Mouse (Mus musculus) Muller cell, postnatal 12 days (primary cell): ENCODE results near the gene Prss28.
A peak's percentile ranks its signal among the peaks of the same experiment; 100 is the strongest.

Source experiments
- DNase-seq: peaks from one replicate; pipeline ENCODE4 v3.0.0-alpha.2; 2015; ENCODE audit errors: inconsistent ontology term

Gene Prss28

GRCm38 (mm10) chr17:25308346-25308745 is at the start of gene Prss28:
Gene Prss28, plus strand, starts transcription at chr17:25308646.
- DNase-seq = no peak

- no peak for DNase-seq
Observed at GRCm38 (mm10) chr17:25264453-25264852, 44.0 kb upstream of the Prss28 start.

GRCm38 (mm10) chr17:25270795-25271335 is 37.6 kb upstream of the Prss28 start:
- DNase-seq = no peak

- DNase-seq = peak; percentile 22
Observed at GRCm38 (mm10) chr17:25272326-25272725, 36.1 kb upstream of the Prss28 start.

- no peak for DNase-seq
Observed at GRCm38 (mm10) chr17:25272951-25273705, 35.3 kb upstream of the Prss28 start.

GRCm38 (mm10) chr17:25273706-25274501 is 34.5 kb upstream of the Prss28 start:
- DNase-seq = peak; percentile 100

GRCm38 (mm10) chr17:25274571-25275346 is 33.7 kb upstream of the Prss28 start, which contains the start of gene Ube2i:
Gene Ube2i, minus strand, starts transcription at chr17:25274622.
- DNase-seq = no peak

GRCm38 (mm10) chr17:25275833-25276232 is 32.6 kb upstream of the Prss28 start:
- DNase-seq = no peak

GRCm38 (mm10) chr17:25282133-25282532 is 26.3 kb upstream of the Prss28 start:
- DNase-seq = peak; percentile 7

- DNase-seq = peak; percentile 60
Observed at GRCm38 (mm10) chr17:25285033-25285432, 23.4 kb upstream of the Prss28 start.

GRCm38 (mm10) chr17:25288842-25289241 is 19.6 kb upstream of the Prss28 start:
- DNase-seq = peak; percentile 30

GRCm38 (mm10) chr17:25290411-25290810 is 18.0 kb upstream of the Prss28 start:
- no peak for DNase-seq

- DNase-seq = no peak
Observed at GRCm38 (mm10) chr17:25293495-25293894, 15.0 kb upstream of the Prss28 start.

GRCm38 (mm10) chr17:25294111-25294510 is 14.3 kb upstream of the Prss28 start:
- no peak for DNase-seq

- DNase-seq = no peak
Observed at GRCm38 (mm10) chr17:25298094-25298493, 10.4 kb upstream of the Prss28 start, which contains the start of gene Prss34. Gene Prss34, plus strand, starts transcription at chr17:25298394.

GRCm38 (mm10) chr17:25318354-25318753 is 9.9 kb downstream of the Prss28 start, which contains the start of gene Prss29:
Gene Prss29, plus strand, starts transcription at chr17:25318654.
- DNase-seq = no peak

- no peak for DNase-seq
Observed at GRCm38 (mm10) chr17:25320819-25321218, 12.4 kb downstream of the Prss28 start.

GRCm38 (mm10) chr17:25322930-25323329 is 14.5 kb downstream of the Prss28 start:
- no peak for DNase-seq

- no peak for DNase-seq
Observed at GRCm38 (mm10) chr17:25332321-25332720, 23.9 kb downstream of the Prss28 start.

- peak; percentile 46 for DNase-seq
Observed at GRCm38 (mm10) chr17:25333943-25334342, 25.5 kb downstream of the Prss28 start.

GRCm38 (mm10) chr17:25338218-25338617 is 29.8 kb downstream of the Prss28 start:
- no peak for DNase-seq

- DNase-seq = no peak
Observed at GRCm38 (mm10) chr17:25340003-25340402, 31.6 kb downstream of the Prss28 start.
